14 mouse cellular contexts compared by ENCODE assay signal in the genomic region with DNA sequence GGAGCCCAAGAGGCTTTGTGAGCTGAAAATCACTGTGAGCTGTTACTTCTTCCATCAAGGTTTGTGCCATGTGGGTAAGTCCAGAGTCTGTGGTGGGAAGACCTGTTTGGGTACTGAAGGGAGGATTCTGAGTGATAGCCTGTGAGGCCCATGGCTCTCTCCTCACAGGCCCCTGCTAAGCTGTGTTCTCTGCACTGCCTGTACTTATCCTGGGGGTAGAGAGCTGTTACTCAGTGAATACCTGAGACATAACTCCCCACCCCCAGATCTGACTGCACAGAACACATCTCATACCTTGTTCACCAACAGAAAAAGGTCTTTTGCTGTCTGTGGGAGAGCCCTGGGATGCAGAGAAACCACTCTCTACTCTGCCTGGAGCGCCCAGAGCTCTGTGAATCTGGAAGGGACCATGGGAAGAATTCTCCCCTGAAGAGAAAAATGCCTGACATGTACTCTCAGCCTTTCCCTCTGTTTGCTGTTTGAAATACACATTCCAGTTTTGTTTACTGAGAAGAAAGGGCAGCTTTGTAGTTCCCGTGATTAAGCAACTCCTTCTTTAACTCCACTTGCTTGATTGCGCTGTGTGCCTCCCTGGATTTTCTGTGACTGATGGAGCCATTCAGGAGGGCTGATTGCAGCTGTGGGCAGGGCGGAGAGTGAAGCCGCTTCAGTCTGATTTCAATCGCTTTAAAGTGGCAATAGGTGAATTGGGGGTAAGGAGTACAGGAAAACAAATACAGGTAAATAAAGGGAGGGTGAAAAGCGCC.
DNase-seq lines count a peak whose midpoint lies in the region; ATAC-seq and TF ChIP-seq lines count a peak whose summit lies in the region.
"Had no signal": no experiment of that assay in that cellular context is flagged by ENCODE, and none has a peak within 500 bp of the region (broad histone marks: within the 10 kb centered on the region; RNA-seq: fewer than 3 reads in every experiment).

No protein-coding gene starts in this region.

- H3K9ac ChIP-seq in liver, adult 2 months (ENCODE audit: low read depth, low read length), result no peak overlapping the region
- no peak overlapping the region for H3K9ac ChIP-seq in liver, embryonic 11.5 days (ENCODE audit: low read depth, low read length)
- no peak overlapping the region for H3K9ac ChIP-seq in embryonic facial prominence, embryonic 13.5 days
- no peak overlapping the region for H3K9ac ChIP-seq in lung, embryonic 14.5 days
- H3K9ac ChIP-seq: hindbrain, embryonic 14.5 days; kidney, embryonic 15.5 days; limb, embryonic 13.5 days had no signal

- ATAC-seq in liver, embryonic 11.5 days (replicated peaks; ENCODE audit: low FRiP score), result no peak
- ATAC-seq in embryonic facial prominence, embryonic 13.5 days (ENCODE audit: insufficient number of reproducible peaks, insufficient read depth, low FRiP score, low TSS enrichment, low read depth), result no peak
- ATAC-seq in lung, embryonic 14.5 days (ENCODE audit: insufficient read depth), result peak; percentile 64
- no peak for ATAC-seq in activated CD4-positive, CD25-positive, alpha-beta regulatory T cell, adult 4 months
- ATAC-seq: CD4-positive, CD25-positive, alpha-beta regulatory T cell, adult 4 months had no signal

- H3K4me3 ChIP-seq in liver, adult 2 months (ENCODE audit: insufficient read depth, low read depth, low read length), result no peak overlapping the region
- no peak overlapping the region for H3K4me3 ChIP-seq in liver, embryonic 11.5 days (ENCODE audit: low read depth, low read length)
- no peak overlapping the region for H3K4me3 ChIP-seq in embryonic facial prominence, embryonic 13.5 days
- no peak overlapping the region for H3K4me3 ChIP-seq in lung, embryonic 14.5 days (ENCODE audit: low read depth, low read length)
- H3K4me3 ChIP-seq: gastrocnemius, adult 2 months; kidney, embryonic 15.5 days; limb, embryonic 13.5 days; myocyte had no signal

- H3K27me3 ChIP-seq in liver, adult 2 months (ENCODE audit: control insufficient read depth, insufficient read depth, low read length), result no peaks in the 10 kb centered on the region
- H3K27me3 ChIP-seq in liver, embryonic 11.5 days (replicated peaks; ENCODE audit: control insufficient read depth, insufficient read depth, low read length), result no peaks in the 10 kb centered on the region
- no peaks in the 10 kb centered on the region for H3K27me3 ChIP-seq in embryonic facial prominence, embryonic 13.5 days
- H3K27me3 ChIP-seq in lung, embryonic 14.5 days (ENCODE audit: insufficient read depth, low read length), result no peaks in the 10 kb centered on the region
- H3K27me3 ChIP-seq: kidney, embryonic 15.5 days; limb, embryonic 13.5 days had no signal

- H3K9me3 ChIP-seq in liver, embryonic 11.5 days (ENCODE audit: control insufficient read depth, low read length), result no peaks in the 10 kb centered on the region
- H3K9me3 ChIP-seq in embryonic facial prominence, embryonic 13.5 days, result no peaks in the 10 kb centered on the region
- no peaks in the 10 kb centered on the region for H3K9me3 ChIP-seq in lung, embryonic 14.5 days (ENCODE audit: low read depth, low read length)
- H3K9me3 ChIP-seq: kidney, embryonic 15.5 days; limb, embryonic 13.5 days had no signal

- no peak overlapping the region for H3K27ac ChIP-seq in liver, adult 2 months (replicated peaks; ENCODE audit: insufficient read depth, low read depth, low read length)
- H3K27ac ChIP-seq in liver, embryonic 11.5 days (ENCODE audit: low read depth, low read length), result no peak overlapping the region
- peak overlapping the region; percentile 66; the same call in 1 of the 2 replicates for H3K27ac ChIP-seq in embryonic facial prominence, embryonic 13.5 days
- H3K27ac ChIP-seq in lung, embryonic 14.5 days (ENCODE audit: low read depth), result 0 out of 2 replicates have a peak overlapping the region, but pooled peaks have one; percentile 33
- H3K27ac ChIP-seq: gastrocnemius, adult 2 months; hindbrain, embryonic 14.5 days; kidney, embryonic 15.5 days; limb, embryonic 13.5 days had no signal

- H3K36me3 ChIP-seq in liver, adult 2 months (ENCODE audit: control insufficient read depth, insufficient read depth, low read length), result no peaks in the 10 kb centered on the region
- H3K36me3 ChIP-seq in liver, embryonic 11.5 days (ENCODE audit: control insufficient read depth, insufficient read depth, low read length), result no peaks in the 10 kb centered on the region
- H3K36me3 ChIP-seq in embryonic facial prominence, embryonic 13.5 days, result no peaks in the 10 kb centered on the region
- H3K36me3 ChIP-seq in lung, embryonic 14.5 days (ENCODE audit: insufficient read depth), result no peaks in the 10 kb centered on the region
- H3K36me3 ChIP-seq: kidney, embryonic 15.5 days; limb, embryonic 13.5 days had no signal

- 21% methylated on average over 7 of the region's 7 CpGs for WGBS in liver, adult 2 months
- 43% methylated on average over 7 of the region's 7 CpGs for WGBS in liver, embryonic 11.5 days
- 33% methylated on average over 7 of the region's 7 CpGs for WGBS in embryonic facial prominence, embryonic 13.5 days
- WGBS in lung, embryonic 14.5 days, result 23% methylated on average over 7 of the region's 7 CpGs

- DNase-seq in liver, adult 2 months (ENCODE audit: extremely low read depth, low read depth, low spot score), result peak; percentile 15
- no peak for DNase-seq in liver, embryonic 11.5 days (ENCODE audit: low spot score)
- peak; percentile 24 for DNase-seq in lung, embryonic 14.5 days
- peak; percentile 38 for DNase-seq in yolk sac, embryonic 10.5 days (ENCODE audit: low spot score)
- no peak for DNase-seq in frontal cortex, postnatal 25 days (ENCODE audit: low spot score in 2 of 2)
- DNase-seq: cerebellum, postnatal 14 days; gastrocnemius, adult 2 months had no signal

- no peaks in the 10 kb centered on the region for H3K4me1 ChIP-seq in liver, adult 2 months (ENCODE audit: control insufficient read depth, insufficient read depth, low read length)
- no peaks in the 10 kb centered on the region for H3K4me1 ChIP-seq in liver, embryonic 11.5 days (replicated peaks; ENCODE audit: control insufficient read depth, insufficient read depth, low read length)
- H3K4me1 ChIP-seq in embryonic facial prominence, embryonic 13.5 days, result peaks cover 18% of the 10 kb centered on the region
- H3K4me1 ChIP-seq in lung, embryonic 14.5 days (ENCODE audit: insufficient read depth), result no peaks in the 10 kb centered on the region

- no peaks in the 10 kb centered on the region for H3K79me2 ChIP-seq in liver, adult 2 months (ENCODE audit: control insufficient read depth, insufficient read depth, low read length)

- no peak overlapping the region for H3K4me2 ChIP-seq in liver, embryonic 11.5 days
- H3K4me2 ChIP-seq in embryonic facial prominence, embryonic 13.5 days, result 0 out of 2 replicates have a peak overlapping the region, but pooled peaks have one; percentile 24
- H3K4me2 ChIP-seq in lung, embryonic 14.5 days, result no peak overlapping the region
- H3K4me2 ChIP-seq: hindbrain, embryonic 14.5 days; kidney, embryonic 15.5 days; limb, embryonic 13.5 days had no signal

- TF ChIP-seq CTCF in liver, adult 2 months (IDR thresholded peaks at IDR 0.05; ENCODE audit: low read depth, low read length), result no peak
- no peak for TF ChIP-seq CTCF in lung, embryonic 14.5 days (IDR thresholded peaks at IDR 0.05; ENCODE audit: low read depth)

- TF ChIP-seq POLR2A in liver, adult 2 months (IDR thresholded peaks at IDR 0.05; ENCODE audit: extremely low read depth, insufficient read depth, low read length), result no peak

Comparison
In these comparisons a context has a peak if more than half of its experiments do, and no peak if none do; other contexts are left out.
1. DNase-seq: peak in liver, adult 2 months (single experiment), lung, embryonic 14.5 days (single experiment) and yolk sac, embryonic 10.5 days (single experiment); none in liver, embryonic 11.5 days (single experiment) and frontal cortex, postnatal 25 days (0 of 2).
2. H3K27ac ChIP-seq: peak in embryonic facial prominence, embryonic 13.5 days (single experiment) and lung, embryonic 14.5 days (single experiment); none in liver, adult 2 months (single experiment) and liver, embryonic 11.5 days (single experiment).